Mouse (Mus musculus) cortical plate, adult 2 months (tissue): ENCODE results near the gene Bace2.

Experiments used
- CTCF ChIP-seq: fragments of 200-500 bp; IDR thresholded peaks from 2 replicates; pipeline ENCODE4 v1.5.1; 2011; ENCODE audit warnings: mild to moderate bottlenecking, control low read depth, low read length; ENCODE audit not compliant: insufficient read depth; ENCODE audit errors: extremely low read depth
- POLR2A ChIP-seq: fragments of 200-500 bp; IDR thresholded peaks from 2 replicates; pipeline ENCODE4 v1.6.1; 2011; ENCODE audit warnings: mild to moderate bottlenecking, low read length, control low read depth; ENCODE audit not compliant: insufficient read depth; ENCODE audit errors: extremely low read depth

- no peak for TF ChIP-seq POLR2A
- TF ChIP-seq CTCF = no peak
Observed at GRCm38 (mm10) chr16:97402213-97402785, 45.8 kb downstream of the Bace2 start.
